Mouse (Mus musculus): ENCODE data around the gene Nabp2.

The Nabp2 gene

GRCm38 (mm10) chr10:128429454-128429853 lies 18.2 kb upstream of the Nabp2 start:
- DNase-seq (ENCODE audit: low spot score in 2 of 2), result no peak

- no peak for DNase-seq (ENCODE audit: low spot score in 2 of 2)
Measured at GRCm38 (mm10) chr10:128429052-128429451, 17.8 kb upstream of the Nabp2 start.

- no peak for DNase-seq (ENCODE audit: low spot score in 2 of 2)
Measured at GRCm38 (mm10) chr10:128425260-128425659, 14.0 kb upstream of the Nabp2 start.

- peak; percentile 50 for DNase-seq (ENCODE audit: low spot score in 2 of 2)
Measured at GRCm38 (mm10) chr10:128424604-128425003, 13.3 kb upstream of the Nabp2 start.

- no peak for DNase-seq (ENCODE audit: low spot score in 2 of 2)
Measured at GRCm38 (mm10) chr10:128422426-128422825, 11.1 kb upstream of the Nabp2 start.

- DNase-seq (ENCODE audit: low spot score in 2 of 2), result no peak
Measured at GRCm38 (mm10) chr10:128414848-128415247, 3.6 kb upstream of the Nabp2 start.

GRCm38 (mm10) chr10:128413076-128413475 lies 1.8 kb upstream of the Nabp2 start:
- no peak for DNase-seq (ENCODE audit: low spot score in 2 of 2)

GRCm38 (mm10) chr10:128412558-128412957 lies 1.3 kb upstream of the Nabp2 start:
- no peak for DNase-seq (ENCODE audit: low spot score in 2 of 2)

GRCm38 (mm10) chr10:128412055-128412381 lies 726 bp upstream of the Nabp2 start:
- peak in 1 of 2 experiments; percentile 18 for DNase-seq (ENCODE audit: low spot score in 2 of 2)

GRCm38 (mm10) chr10:128410560-128410845 lies 789 bp downstream of the Nabp2 start:
- no peak for DNase-seq (ENCODE audit: low spot score in 2 of 2)

- peak; percentile 98 to 99 for DNase-seq (ENCODE audit: low spot score in 2 of 2)
Measured at GRCm38 (mm10) chr10:128409692-128410559, 1.4 kb downstream of the Nabp2 start.

- peak in 1 of 2 experiments; percentile 33 for DNase-seq (ENCODE audit: low spot score in 2 of 2)
Measured at GRCm38 (mm10) chr10:128408591-128409535, 2.4 kb downstream of the Nabp2 start.

GRCm38 (mm10) chr10:128403931-128404330 lies 7.4 kb downstream of the Nabp2 start:
- DNase-seq (ENCODE audit: low spot score in 2 of 2), result no peak

GRCm38 (mm10) chr10:128401638-128402037 lies 9.7 kb downstream of the Nabp2 start:
- DNase-seq (ENCODE audit: low spot score in 2 of 2), result no peak

GRCm38 (mm10) chr10:128401056-128401455 lies 10.2 kb downstream of the Nabp2 start, which contains the start of gene Slc39a5:
TSS of gene Slc39a5 (minus strand) at chr10:128401229.
- no peak for DNase-seq (ENCODE audit: low spot score in 2 of 2)

- no peak for DNase-seq (ENCODE audit: low spot score in 2 of 2)
Measured at GRCm38 (mm10) chr10:128400338-128400737, 11.0 kb downstream of the Nabp2 start.

- DNase-seq (ENCODE audit: low spot score in 2 of 2), result no peak
Measured at GRCm38 (mm10) chr10:128397466-128397865, 13.8 kb downstream of the Nabp2 start.

GRCm38 (mm10) chr10:128396716-128397264 lies 14.5 kb downstream of the Nabp2 start:
- no peak for DNase-seq (ENCODE audit: low spot score in 2 of 2)

GRCm38 (mm10) chr10:128396017-128396673 lies 15.1 kb downstream of the Nabp2 start:
- DNase-seq (ENCODE audit: low spot score in 2 of 2), result no peak

GRCm38 (mm10) chr10:128391850-128392249 lies 19.4 kb downstream of the Nabp2 start:
- DNase-seq (ENCODE audit: low spot score in 2 of 2), result no peak

GRCm38 (mm10) chr10:128390366-128390765 lies 20.9 kb downstream of the Nabp2 start:
- no peak for DNase-seq (ENCODE audit: low spot score in 2 of 2)

- peak in 1 of 2 experiments; percentile 22 for DNase-seq (ENCODE audit: low spot score in 2 of 2)
Measured at GRCm38 (mm10) chr10:128389570-128389969, 21.7 kb downstream of the Nabp2 start.

All from spleen, postnatal 36 days (tissue).